Mouse (Mus musculus): ENCODE measurements around the gene Hist1h4m.

DNA sequence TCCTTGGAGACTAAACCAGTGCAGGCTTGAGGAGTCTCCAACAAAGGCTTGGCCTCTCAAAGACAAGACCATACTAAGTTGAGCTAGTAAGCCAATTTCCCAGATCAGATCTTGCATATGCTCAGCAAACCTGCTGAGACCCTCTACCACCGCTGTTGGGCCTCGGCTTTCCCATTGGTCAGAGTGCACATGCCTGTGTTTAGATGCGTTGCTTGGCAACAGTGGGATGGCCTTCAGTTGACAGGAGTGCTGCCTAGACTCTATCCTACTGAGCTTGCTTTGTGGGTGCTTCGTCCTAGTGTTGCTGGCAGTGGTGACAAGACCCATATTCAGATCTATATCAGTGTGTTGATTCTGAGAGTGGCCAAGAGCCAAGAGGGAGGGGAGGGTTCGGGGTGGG, 50.1 kb downstream of the Hist1h4m start:
- no peak for TF ChIP-seq CHD2 (IDR thresholded peaks at IDR 0.05; ENCODE audit: low read depth, low read length)
- no peak for TF ChIP-seq MAFK (IDR thresholded peaks at IDR 0.05; ENCODE audit: insufficient read depth, low read depth, low read length)
- TF ChIP-seq ZNF384 (IDR thresholded peaks at IDR 0.05; ENCODE audit: low read depth, low read length): no peak
- no peak for TF ChIP-seq ZC3H11A (IDR thresholded peaks at IDR 0.05; ENCODE audit: borderline replicate concordance, low read depth, low read length)

All from ES-E14 (cell line).